Mouse (Mus musculus) lung, embryonic 16.5 days (tissue): ENCODE results near the gene Slc34a2. TPM values are rescaled to one million over a fixed set of nuclear protein-coding genes. Genes with fewer than 3 reads are reported as not detected.

ENCODE experiments used
- ATAC-seq: fragments of 200-750 bp; cut with Nextera tagmentation; 2 replicates; pipeline ENCODE4 v1.8.0; 2017; ENCODE audit warnings: low read depth, mild to moderate bottlenecking, moderate library complexity
- H3K27ac ChIP-seq: fragments of 300-500 bp; sonication (generic); 2 replicates; pipeline ENCODE4 v1.5.1; 2014; ENCODE audit warnings: mild to moderate bottlenecking, control low read depth, low read length
- H3K27me3 ChIP-seq: fragments of 300-500 bp; sonication (generic); 2 replicates; pipeline ENCODE4 v1.6.1; 2014; ENCODE audit warnings: low read depth, low read length, mixed read lengths; ENCODE audit not compliant: control insufficient read depth, insufficient read depth
- H3K36me3 ChIP-seq: fragments of 300-500 bp; sonication (generic); 2 replicates; pipeline ENCODE4 v1.6.1; 2014; ENCODE audit warnings: low read length; ENCODE audit not compliant: control insufficient read depth, insufficient read depth
- H3K4me1 ChIP-seq: fragments of 300-500 bp; sonication (generic); replicated peaks from 2 replicates; pipeline ENCODE4 v1.6.1; 2014; ENCODE audit warnings: low read length, mixed read lengths; ENCODE audit not compliant: control insufficient read depth, insufficient read depth
- H3K4me2 ChIP-seq: fragments of 300-500 bp; sonication (generic); 2 replicates; pipeline ENCODE4 v1.6.1; 2014; ENCODE audit warnings: low read depth, low read length, control low read depth
- H3K4me3 ChIP-seq: fragments of 300-500 bp; sonication (generic); 2 replicates; pipeline ENCODE4 v1.5.1; 2014; ENCODE audit warnings: mild to moderate bottlenecking, low read length, control low read depth
- H3K9ac ChIP-seq: fragments of 300-500 bp; sonication (generic); 2 replicates; pipeline ENCODE4 v1.6.1; 2014; ENCODE audit warnings: low read length, control low read depth
- H3K9me3 ChIP-seq: fragments of 300-500 bp; sonication (generic); 2 replicates; pipeline ENCODE4 v1.6.1; 2016; ENCODE audit warnings: low read length; ENCODE audit not compliant: control insufficient read depth
- WGBS: fragments of 180-500 bp; shearing (Covaris S2); extraction: QIAGEN DNeasy Blood & Tissue Kit; methylation state at CpG from one replicate; pipeline ENCODE4 v1.1.7; 2014; 5-methylcytosine and 5-hydroxymethylcytosine counted together
- polyA plus RNA-seq: library from polyadenylated mRNA; unstranded; fragments of >200 nt; fragmentation: Nextera tagmentation; extraction: Ambion mirVana; gene quantifications from 2 replicates; pipeline ENCODE4 v1.2.1, GENCODE M21; 2015

The Slc34a2 gene
- polyA plus RNA-seq, 1 experiment from 2014 or later, result 55.4 TPM

DNA sequence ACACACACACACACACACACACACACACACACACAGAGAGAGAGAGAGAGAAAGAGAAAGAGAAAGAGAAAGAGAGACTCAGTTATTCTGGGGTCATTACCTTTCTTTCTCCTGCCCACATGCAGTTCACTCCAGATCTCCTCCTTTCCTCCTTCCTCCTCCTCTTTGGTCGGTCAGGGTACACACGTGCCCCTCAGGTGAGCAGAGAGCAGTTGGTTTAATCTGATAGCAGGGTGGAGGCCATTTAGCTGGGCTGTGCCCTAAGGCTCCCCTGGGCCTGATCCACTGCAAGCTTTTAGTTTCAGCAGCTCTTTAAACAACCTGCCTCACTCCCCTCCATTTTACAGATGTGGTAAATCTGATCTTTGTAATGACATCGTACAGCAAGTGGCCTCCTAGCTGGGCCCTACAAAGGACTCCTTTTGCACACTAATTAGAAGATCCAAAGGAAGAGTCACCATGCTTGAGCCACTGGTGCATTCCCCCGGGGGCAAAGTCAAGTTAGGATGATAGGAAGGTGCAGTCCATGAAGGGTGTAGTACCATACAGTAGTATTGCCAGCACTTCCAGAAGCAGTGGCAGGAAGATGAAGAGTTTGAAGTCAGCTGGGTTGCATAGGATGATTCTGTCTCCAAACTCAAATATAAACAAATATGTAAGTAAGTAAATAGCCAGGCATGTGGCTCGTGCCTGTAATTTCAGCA lies 37.6 kb upstream of the Slc34a2 start:
- WGBS, result 52% methylated on average over 5 of the region's 5 CpGs
- H3K4me1 ChIP-seq, result no peaks in the 10 kb centered on the region
- H3K9ac ChIP-seq, result no peak overlapping the region
- H3K4me3 ChIP-seq, result no peak overlapping the region
- no peaks in the 10 kb centered on the region for H3K9me3 ChIP-seq
- H3K27me3 ChIP-seq, result no peaks in the 10 kb centered on the region
- no peak overlapping the region for H3K4me2 ChIP-seq
- ATAC-seq, result no peak
- no peaks in the 10 kb centered on the region for H3K36me3 ChIP-seq
- no peak overlapping the region for H3K27ac ChIP-seq

- Histone ChIP-seq H3K9ac (no peak overlapping the region), H3K4me3 (no peak overlapping the region), H3K27me3 (no peaks in the 10 kb centered on the region), H3K9me3 (no peaks in the 10 kb centered on the region), H3K4me2 (no peak overlapping the region), H3K4me1 (no peaks in the 10 kb centered on the region), H3K36me3 (no peaks in the 10 kb centered on the region), H3K27ac (no peak overlapping the region)
- 76% methylated on average over 8 of the region's 8 CpGs for WGBS
- ATAC-seq, result no peak
Measured at GRCm38 (mm10) chr5:53002599-53003203, 35.2 kb upstream of the Slc34a2 start.

- WGBS, result 87% methylated on average over 4 of the region's 4 CpGs
- H3K9me3 ChIP-seq, result no peaks in the 10 kb centered on the region
- no peaks in the 10 kb centered on the region for H3K36me3 ChIP-seq
- H3K4me3 ChIP-seq, result no peak overlapping the region
- no peak overlapping the region for H3K9ac ChIP-seq
- no peaks in the 10 kb centered on the region for H3K27me3 ChIP-seq
- ATAC-seq, result no peak
- no peak overlapping the region for H3K4me2 ChIP-seq
- no peak overlapping the region for H3K27ac ChIP-seq
- H3K4me1 ChIP-seq, result no peaks in the 10 kb centered on the region
Measured at GRCm38 (mm10) chr5:53003495-53003894, 34.4 kb upstream of the Slc34a2 start.

GRCm38 (mm10) chr5:53003981-53004380 lies 33.9 kb upstream of the Slc34a2 start:
- Histone ChIP-seq H3K9ac (no peak overlapping the region), H3K9me3 (no peaks in the 10 kb centered on the region), H3K27me3 (no peaks in the 10 kb centered on the region), H3K4me1 (no peaks in the 10 kb centered on the region), H3K27ac (no peak overlapping the region), H3K4me2 (no peak overlapping the region), H3K36me3 (no peaks in the 10 kb centered on the region), H3K4me3 (no peak overlapping the region)
- WGBS, result 88% methylated on average over 3 of the region's 3 CpGs
- no peak for ATAC-seq

GRCm38 (mm10) chr5:53009027-53009769 lies 28.7 kb upstream of the Slc34a2 start:
- ATAC-seq, result no peak
- Histone ChIP-seq H3K4me1 (no peaks in the 10 kb centered on the region), H3K36me3 (no peaks in the 10 kb centered on the region), H3K4me2 (no peak overlapping the region), H3K9ac (no peak overlapping the region), H3K27me3 (no peaks in the 10 kb centered on the region), H3K4me3 (no peak overlapping the region), H3K27ac (no peak overlapping the region), H3K9me3 (no peaks in the 10 kb centered on the region)
- WGBS, result 46% methylated on average over 8 of the region's 8 CpGs

DNA sequence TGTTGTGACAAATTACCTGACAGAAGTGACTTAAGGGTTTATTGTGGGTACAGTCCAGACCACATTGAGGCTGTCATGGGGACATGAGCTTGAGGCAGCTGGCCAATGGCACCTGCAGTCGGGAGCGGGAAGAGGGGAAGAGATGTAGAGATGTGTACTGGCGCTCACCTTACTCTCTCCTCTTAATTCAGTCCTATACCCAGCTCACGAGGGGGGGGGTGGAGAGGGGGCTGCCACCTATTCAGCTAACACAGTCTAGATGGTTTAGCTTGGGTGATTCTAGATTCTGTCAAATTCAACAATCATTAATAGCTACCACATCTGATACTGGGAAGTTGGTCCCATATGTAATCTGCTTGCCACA lies 28.1 kb upstream of the Slc34a2 start:
- WGBS, result 73% methylated on average over 4 of the region's 4 CpGs
- no peaks in the 10 kb centered on the region for H3K27me3 ChIP-seq
- H3K9me3 ChIP-seq, result no peaks in the 10 kb centered on the region
- ATAC-seq, result no peak
- H3K4me2 ChIP-seq, result no peak overlapping the region
- no peak overlapping the region for H3K27ac ChIP-seq
- H3K36me3 ChIP-seq, result no peaks in the 10 kb centered on the region
- H3K9ac ChIP-seq, result no peak overlapping the region
- no peaks in the 10 kb centered on the region for H3K4me1 ChIP-seq
- no peak overlapping the region for H3K4me3 ChIP-seq

GRCm38 (mm10) chr5:53011327-53011726 lies 26.6 kb upstream of the Slc34a2 start:
- no peaks in the 10 kb centered on the region for H3K27me3 ChIP-seq
- 84% methylated on average over 3 of the region's 3 CpGs for WGBS
- H3K4me3 ChIP-seq, result no peak overlapping the region
- no peaks in the 10 kb centered on the region for H3K9me3 ChIP-seq
- no peak overlapping the region for H3K27ac ChIP-seq
- no peaks in the 10 kb centered on the region for H3K4me1 ChIP-seq
- H3K36me3 ChIP-seq, result no peaks in the 10 kb centered on the region
- no peak overlapping the region for H3K4me2 ChIP-seq
- H3K9ac ChIP-seq, result no peak overlapping the region
- no peak for ATAC-seq

GRCm38 (mm10) chr5:53016606-53017005 lies 21.3 kb upstream of the Slc34a2 start:
- H3K27me3 ChIP-seq, result no peaks in the 10 kb centered on the region
- H3K27ac ChIP-seq, result no peak overlapping the region
- no peak overlapping the region for H3K4me2 ChIP-seq
- no peaks in the 10 kb centered on the region for H3K36me3 ChIP-seq
- WGBS, result 79% methylated on average over 5 of the region's 5 CpGs
- ATAC-seq, result no peak
- no peaks in the 10 kb centered on the region for H3K9me3 ChIP-seq
- no peaks in the 10 kb centered on the region for H3K4me1 ChIP-seq
- H3K9ac ChIP-seq, result no peak overlapping the region
- no peak overlapping the region for H3K4me3 ChIP-seq

DNA sequence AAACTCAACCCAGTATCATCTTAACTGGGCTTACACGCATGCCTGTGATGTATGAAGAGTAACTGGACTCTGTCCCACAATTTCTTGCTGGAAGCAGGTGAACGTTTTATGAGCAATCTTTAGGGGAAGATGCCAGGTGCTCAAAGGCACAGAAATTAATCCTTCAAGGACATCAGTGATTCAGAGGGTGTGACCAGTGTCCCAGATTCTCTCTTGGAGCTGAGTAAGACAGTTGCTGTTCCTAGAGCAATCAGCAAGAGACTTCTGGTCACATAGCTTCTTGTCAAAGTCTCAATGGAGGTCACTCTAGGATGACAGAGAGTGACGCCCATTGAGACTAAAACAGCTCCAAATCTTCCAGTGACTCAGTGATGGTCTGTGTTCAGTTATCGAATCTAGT lies 19.6 kb upstream of the Slc34a2 start:
- Histone ChIP-seq H3K4me3 (no peak overlapping the region), H3K36me3 (no peaks in the 10 kb centered on the region), H3K9ac (no peak overlapping the region), H3K9me3 (no peaks in the 10 kb centered on the region), H3K4me1 (no peaks in the 10 kb centered on the region), H3K4me2 (no peak overlapping the region), H3K27ac (no peak overlapping the region), H3K27me3 (no peaks in the 10 kb centered on the region)
- 82% methylated on average over 4 of the region's 4 CpGs for WGBS
- ATAC-seq, result no peak
